Mouse (Mus musculus) hindbrain, embryonic 11.5 days (tissue): Measurements from ENCODE around the gene Ppp1r9a. TPM values are rescaled to one million over a fixed set of nuclear protein-coding genes. Genes with fewer than 3 reads are reported as not detected.

Experiments
- ATAC-seq: fragments of 200-750 bp; cut with Nextera tagmentation; 2 replicates; pipeline ENCODE4 v1.8.0; 2017; ENCODE audit warnings: mild to moderate bottlenecking, moderate TSS enrichment, moderate library complexity; ENCODE audit not compliant: low FRiP score
- DNase-seq: peaks from one replicate; pipeline ENCODE4 v3.0.0-alpha.2; 2015; ENCODE audit warnings: low spot score
- H3K27ac ChIP-seq: fragments of 300-500 bp; sonication (generic); 2 replicates; pipeline ENCODE4 v1.5.1; 2014; ENCODE audit warnings: mild to moderate bottlenecking, low read depth, low read length
- H3K27me3 ChIP-seq: fragments of 300-500 bp; sonication (generic); 2 replicates; pipeline ENCODE4 v1.6.1; 2014; ENCODE audit warnings: mild to moderate bottlenecking, low read length, moderate library complexity, mixed read lengths; ENCODE audit not compliant: control insufficient read depth, insufficient read depth
- H3K36me3 ChIP-seq: fragments of 300-500 bp; sonication (generic); 2 replicates; pipeline ENCODE4 v1.6.1; 2014; ENCODE audit warnings: mild to moderate bottlenecking, low read length, moderate library complexity, mixed read lengths; ENCODE audit not compliant: control insufficient read depth, insufficient read depth
- H3K4me1 ChIP-seq: fragments of 300-500 bp; sonication (generic); replicated peaks from 2 replicates; pipeline ENCODE4 v1.6.1; 2014; ENCODE audit warnings: low read length, mixed read lengths; ENCODE audit not compliant: control insufficient read depth, insufficient read depth
- H3K4me2 ChIP-seq: fragments of 300-500 bp; sonication (generic); replicated peaks from 2 replicates; pipeline ENCODE4 v1.6.1; 2014; ENCODE audit warnings: mild to moderate bottlenecking, low read depth, low read length
- H3K4me3 ChIP-seq: fragments of 300-500 bp; sonication (generic); 2 replicates; pipeline ENCODE4 v1.5.1; 2014; ENCODE audit warnings: low read depth, low read length
- H3K9ac ChIP-seq: fragments of 300-500 bp; sonication (generic); 2 replicates; pipeline ENCODE4 v1.6.1; 2014; ENCODE audit warnings: low read depth, low read length
- H3K9me3 ChIP-seq: fragments of 300-500 bp; sonication (generic); 2 replicates; pipeline ENCODE4 v1.6.1; 2016; ENCODE audit warnings: low read length; ENCODE audit not compliant: control insufficient read depth
- WGBS: fragments of 180-500 bp; shearing (Covaris S2); extraction: QIAGEN DNeasy Blood & Tissue Kit; methylation state at CpG from one replicate; pipeline ENCODE4 v1.1.7; 2014; 5-methylcytosine and 5-hydroxymethylcytosine counted together
- polyA plus RNA-seq: library from polyadenylated mRNA; unstranded; fragments of >200 nt; fragmentation: Nextera tagmentation; extraction: Ambion mirVana; gene quantifications from 2 replicates; pipeline ENCODE4 v1.2.1, GENCODE M21; 2014

Gene Ppp1r9a
- polyA plus RNA-seq, 1 experiment from 2014 or later: 33.9 TPM

DNA sequence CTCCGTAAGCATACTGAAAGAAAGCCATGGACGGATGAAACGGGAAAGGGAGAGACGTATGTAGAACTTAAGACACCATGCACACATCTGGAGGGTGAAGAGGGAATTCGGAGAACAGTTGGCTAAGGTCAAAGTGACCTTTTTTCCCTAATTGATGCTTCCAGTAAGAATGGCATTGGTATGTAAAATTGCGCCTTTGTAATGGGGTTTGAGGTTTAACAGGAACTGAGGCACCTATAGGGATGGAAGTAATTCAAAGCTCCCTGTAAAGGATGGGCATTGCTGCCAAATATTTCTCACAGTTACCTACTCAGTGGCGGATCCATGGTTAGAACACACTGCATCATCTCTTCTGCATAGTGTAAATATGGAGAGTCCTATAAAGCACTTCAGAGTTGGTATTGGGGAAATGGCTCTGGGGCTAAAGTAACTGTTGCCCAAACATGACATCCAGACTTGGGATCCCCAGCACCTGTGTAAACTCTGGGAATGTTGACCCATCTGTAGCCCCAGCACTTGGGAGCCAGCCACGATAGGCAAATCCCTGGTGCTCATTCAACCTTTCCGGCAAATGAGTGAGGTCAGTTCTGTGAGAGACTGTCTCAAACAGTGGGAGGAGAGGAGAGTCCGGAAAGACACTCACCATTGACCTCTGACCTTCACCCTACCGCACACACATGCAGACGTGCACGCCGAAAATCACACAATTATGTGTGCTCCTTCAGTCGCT, 216.6 kb downstream of the Ppp1r9a start:
- Histone ChIP-seq H3K4me2 (no peak overlapping the region), H3K4me3 (no peak overlapping the region), H3K9me3 (no peaks in the 10 kb centered on the region), H3K27ac (no peak overlapping the region), H3K36me3 (no peaks in the 10 kb centered on the region), H3K9ac (no peak overlapping the region), H3K27me3 (no peaks in the 10 kb centered on the region), H3K4me1 (no peaks in the 10 kb centered on the region)
- no peak for DNase-seq
- ATAC-seq: no peak
- WGBS: 86% methylated on average over 15 of the region's 15 CpGs

DNA sequence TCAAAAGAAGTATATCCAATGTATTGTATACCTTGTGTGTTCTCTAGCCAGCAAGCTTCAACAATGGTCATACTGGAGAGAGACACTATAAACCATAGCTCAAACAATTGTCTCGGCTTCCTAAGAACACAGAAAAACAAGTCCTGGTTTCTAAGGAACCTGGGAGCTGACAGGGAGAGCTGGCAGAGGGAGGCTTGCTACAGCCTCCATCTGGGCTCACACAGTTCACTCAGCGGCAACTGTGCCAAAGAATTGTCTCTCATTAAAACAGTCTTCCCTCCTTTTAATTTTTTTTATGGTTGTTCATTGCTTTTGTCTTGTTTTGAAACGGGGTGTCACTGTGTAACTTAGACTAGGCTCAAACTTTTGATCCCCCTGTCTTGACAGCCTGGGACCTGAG, 217.5 kb downstream of the Ppp1r9a start:
- Histone ChIP-seq H3K27ac (no peak overlapping the region), H3K27me3 (no peaks in the 10 kb centered on the region), H3K4me1 (no peaks in the 10 kb centered on the region), H3K4me3 (no peak overlapping the region), H3K4me2 (no peak overlapping the region), H3K36me3 (no peaks in the 10 kb centered on the region), H3K9ac (no peak overlapping the region), H3K9me3 (no peaks in the 10 kb centered on the region)
- DNase-seq: no peak
- no peak for ATAC-seq
- WGBS: 55% methylated on average over 3 of the region's 3 CpGs

DNA sequence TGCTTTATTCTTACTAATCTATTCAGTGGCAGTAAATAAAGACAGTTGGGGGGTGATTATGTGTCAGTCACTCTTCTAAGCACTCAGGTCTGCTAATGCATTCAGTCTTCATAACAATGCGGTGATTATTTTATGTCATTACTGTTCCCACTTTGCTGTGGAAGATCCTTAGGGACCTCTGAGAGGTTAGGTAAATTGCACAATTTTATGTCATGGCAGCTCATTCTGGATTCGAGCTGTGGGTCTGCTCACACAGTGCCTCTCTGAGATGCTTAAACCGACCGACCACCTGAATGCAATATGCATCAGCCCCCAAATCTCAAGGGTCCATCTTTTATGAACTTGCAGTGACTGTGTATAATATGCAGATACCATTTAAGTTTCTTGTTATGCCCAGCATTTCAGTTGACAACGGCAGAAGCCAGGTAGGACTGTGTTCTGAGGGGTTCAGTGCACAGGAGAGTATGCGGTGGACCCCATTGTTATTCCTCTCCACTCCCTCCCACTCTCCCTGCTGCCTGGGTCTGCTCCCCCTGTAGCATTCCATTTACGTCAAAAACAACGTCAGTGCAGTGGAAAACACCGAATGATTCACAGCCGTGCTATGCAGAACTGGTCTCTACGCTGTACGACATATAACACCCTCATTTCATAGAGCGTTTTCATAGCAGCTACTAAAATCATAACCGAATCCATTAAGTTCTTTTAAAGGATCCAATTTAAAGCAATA, 226.8 kb downstream of the Ppp1r9a start:
- no peak overlapping the region for H3K9ac ChIP-seq
- no peaks in the 10 kb centered on the region for H3K9me3 ChIP-seq
- H3K4me1 ChIP-seq: no peaks in the 10 kb centered on the region
- no peak overlapping the region for H3K27ac ChIP-seq
- 79% methylated on average over 14 of the region's 14 CpGs for WGBS
- no peak overlapping the region for H3K4me3 ChIP-seq
- H3K27me3 ChIP-seq: no peaks in the 10 kb centered on the region
- no peak overlapping the region for H3K4me2 ChIP-seq
- H3K36me3 ChIP-seq: no peaks in the 10 kb centered on the region
- DNase-seq: no peak
- no peak for ATAC-seq

DNA sequence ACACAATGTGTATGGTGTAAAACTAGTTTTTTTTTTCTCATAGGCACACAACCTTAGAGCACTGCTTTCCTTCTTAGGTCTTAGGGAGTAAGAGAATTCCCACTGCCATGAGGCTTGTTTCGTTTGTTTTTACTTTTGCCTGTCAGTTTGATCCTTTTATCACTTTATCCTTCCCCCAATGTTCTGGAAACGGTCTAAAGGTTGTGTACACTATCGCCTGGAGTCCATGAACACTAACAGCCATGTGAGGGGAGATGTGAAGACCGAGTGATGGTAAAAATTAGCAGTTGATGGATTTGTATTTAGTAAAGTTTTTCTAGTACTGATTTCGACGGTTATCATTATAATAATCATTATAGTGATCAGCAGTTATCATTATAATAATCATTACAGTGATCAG, 232.3 kb downstream of the Ppp1r9a start:
- no peaks in the 10 kb centered on the region for H3K4me1 ChIP-seq
- H3K4me3 ChIP-seq: no peak overlapping the region
- no peak for ATAC-seq
- no peak overlapping the region for H3K4me2 ChIP-seq
- no peaks in the 10 kb centered on the region for H3K9me3 ChIP-seq
- WGBS: 86% methylated on average over 6 of the region's 6 CpGs
- H3K36me3 ChIP-seq: no peaks in the 10 kb centered on the region
- H3K27me3 ChIP-seq: no peaks in the 10 kb centered on the region
- H3K9ac ChIP-seq: no peak overlapping the region
- no peak overlapping the region for H3K27ac ChIP-seq
- no peak for DNase-seq

DNA sequence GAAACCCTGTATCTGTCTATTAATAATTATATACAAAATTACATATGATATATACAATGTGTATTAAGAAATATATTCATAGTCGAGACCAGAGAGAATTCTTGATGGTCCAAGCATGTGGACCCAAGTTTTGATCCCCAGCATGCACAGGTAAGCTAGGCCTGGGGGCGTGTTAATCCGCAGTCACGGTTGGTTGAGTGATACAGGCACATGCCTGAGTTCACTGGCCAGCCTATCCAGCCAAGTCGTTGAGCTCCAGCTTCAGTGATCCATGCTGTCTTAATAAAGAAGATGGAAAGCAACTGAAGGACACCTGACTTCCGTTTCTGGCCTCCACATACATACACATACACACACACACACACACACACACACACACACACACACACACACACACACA, 233.3 kb downstream of the Ppp1r9a start:
- 90% methylated on average over 6 of the region's 6 CpGs for WGBS
- Histone ChIP-seq H3K27me3 (no peaks in the 10 kb centered on the region), H3K4me1 (no peaks in the 10 kb centered on the region), H3K27ac (no peak overlapping the region), H3K9me3 (no peaks in the 10 kb centered on the region), H3K36me3 (no peaks in the 10 kb centered on the region), H3K9ac (no peak overlapping the region), H3K4me3 (no peak overlapping the region), H3K4me2 (no peak overlapping the region)
- DNase-seq: no peak
- ATAC-seq: no peak

DNA sequence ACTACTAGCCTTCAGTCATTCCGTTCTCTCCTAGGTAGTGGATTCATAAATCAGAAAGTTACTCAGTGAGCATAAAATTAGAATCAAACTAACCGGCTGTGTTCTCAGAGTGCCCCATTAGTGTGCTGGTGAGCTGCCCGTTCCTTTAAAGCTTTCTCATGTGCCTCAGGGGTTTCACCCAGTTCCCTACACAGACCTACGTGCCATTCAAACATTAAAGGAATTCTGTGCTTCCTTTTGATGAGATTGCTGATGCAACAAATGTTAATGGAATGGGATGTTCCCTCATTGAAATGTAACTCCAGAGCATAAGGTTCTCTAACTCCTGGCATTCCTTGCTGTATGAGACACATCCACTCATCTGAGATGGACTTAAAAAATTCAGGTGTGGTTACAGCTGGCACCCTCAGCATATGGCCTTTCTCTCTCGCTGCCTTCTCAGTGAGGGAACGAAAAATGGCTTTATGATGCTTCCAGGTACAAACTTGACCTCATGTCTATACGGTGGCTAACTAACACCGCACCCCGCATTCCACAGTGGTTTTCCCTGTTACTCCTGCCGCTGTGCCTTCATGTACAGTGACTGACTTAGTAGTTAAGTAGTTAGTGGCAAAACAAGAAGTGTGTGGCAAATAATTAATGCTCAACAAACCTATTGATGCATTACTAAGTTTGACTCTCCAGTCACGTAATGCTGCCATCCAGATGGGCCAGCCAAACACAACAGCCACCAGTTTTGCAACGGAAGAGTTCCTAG, 236.3 kb downstream of the Ppp1r9a start:
- Histone ChIP-seq H3K27ac (no peak overlapping the region), H3K27me3 (no peaks in the 10 kb centered on the region), H3K36me3 (no peaks in the 10 kb centered on the region), H3K4me2 (no peak overlapping the region), H3K4me3 (no peak overlapping the region), H3K9ac (no peak overlapping the region), H3K4me1 (no peaks in the 10 kb centered on the region), H3K9me3 (no peaks in the 10 kb centered on the region)
- no peak for ATAC-seq
- 85% methylated on average over 12 of the region's 12 CpGs for WGBS
- DNase-seq: no peak

DNA sequence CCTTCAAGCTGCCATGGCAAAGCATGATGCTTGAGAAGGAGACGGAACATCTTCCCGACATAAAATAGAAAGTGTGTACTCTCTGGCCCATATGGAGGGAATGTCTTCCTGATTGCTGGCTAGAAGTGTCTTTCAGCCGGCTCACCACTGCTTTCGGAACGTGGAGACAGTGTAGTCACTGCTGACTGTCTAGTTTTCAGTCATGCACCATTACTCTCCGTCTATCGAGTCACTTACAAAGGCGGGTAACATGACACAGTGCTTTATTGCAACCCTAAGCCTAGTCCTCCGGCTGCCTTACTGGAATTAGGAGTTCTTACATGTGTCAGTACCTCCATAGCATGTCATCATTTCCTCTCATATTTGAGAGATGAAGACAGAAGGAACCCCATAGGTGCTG, 236.9 kb downstream of the Ppp1r9a start:
- H3K27ac ChIP-seq: no peak overlapping the region
- H3K27me3 ChIP-seq: no peaks in the 10 kb centered on the region
- DNase-seq (no peak), ATAC-seq (no peak)
- H3K36me3 ChIP-seq: no peaks in the 10 kb centered on the region
- no peak overlapping the region for H3K4me3 ChIP-seq
- WGBS: 79% methylated on average over 9 of the region's 9 CpGs
- H3K9ac ChIP-seq: no peak overlapping the region
- H3K4me1 ChIP-seq: no peaks in the 10 kb centered on the region
- H3K9me3 ChIP-seq: no peaks in the 10 kb centered on the region
- no peak overlapping the region for H3K4me2 ChIP-seq

DNA sequence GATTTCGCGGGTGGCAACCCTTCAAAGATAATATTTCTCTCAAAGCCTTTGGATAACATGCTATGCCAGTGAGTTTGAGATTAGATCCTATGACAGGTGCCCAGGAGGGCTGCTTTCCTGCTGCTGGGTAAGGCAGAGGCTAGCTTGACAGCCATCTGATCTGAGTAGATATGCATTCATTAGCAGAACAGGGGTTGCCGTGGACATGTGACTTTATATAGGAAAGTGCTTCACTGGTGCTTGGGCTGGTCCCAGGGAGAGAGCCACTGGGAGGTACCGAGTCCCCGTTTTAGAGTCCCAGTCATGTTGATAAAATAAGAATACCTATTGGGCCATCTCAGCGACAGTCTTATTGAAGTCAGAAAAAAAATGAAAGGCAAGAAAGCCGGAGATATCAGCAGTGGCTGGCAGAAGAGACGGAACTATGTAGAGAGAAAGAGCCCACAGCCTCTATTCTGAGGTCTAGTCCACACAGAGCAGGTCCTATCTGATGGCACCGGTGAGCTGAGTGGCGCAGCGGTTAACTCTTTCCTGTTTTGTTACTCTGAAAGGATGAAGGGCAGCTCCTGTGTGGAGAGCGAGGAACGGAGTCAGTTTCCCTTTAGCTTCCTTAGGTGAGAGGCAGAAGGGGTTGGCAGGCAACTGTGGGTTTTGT, 244.9 kb downstream of the Ppp1r9a start:
- 88% methylated on average over 13 of the region's 13 CpGs for WGBS
- no peak overlapping the region for H3K9ac ChIP-seq
- no peaks in the 10 kb centered on the region for H3K9me3 ChIP-seq
- no peaks in the 10 kb centered on the region for H3K27me3 ChIP-seq
- H3K36me3 ChIP-seq: no peaks in the 10 kb centered on the region
- no peak overlapping the region for H3K4me3 ChIP-seq
- ATAC-seq (no peak), DNase-seq (no peak)
- no peak overlapping the region for H3K27ac ChIP-seq
- H3K4me2 ChIP-seq: no peak overlapping the region
- H3K4me1 ChIP-seq: no peaks in the 10 kb centered on the region
